In the genomic region with DNA sequence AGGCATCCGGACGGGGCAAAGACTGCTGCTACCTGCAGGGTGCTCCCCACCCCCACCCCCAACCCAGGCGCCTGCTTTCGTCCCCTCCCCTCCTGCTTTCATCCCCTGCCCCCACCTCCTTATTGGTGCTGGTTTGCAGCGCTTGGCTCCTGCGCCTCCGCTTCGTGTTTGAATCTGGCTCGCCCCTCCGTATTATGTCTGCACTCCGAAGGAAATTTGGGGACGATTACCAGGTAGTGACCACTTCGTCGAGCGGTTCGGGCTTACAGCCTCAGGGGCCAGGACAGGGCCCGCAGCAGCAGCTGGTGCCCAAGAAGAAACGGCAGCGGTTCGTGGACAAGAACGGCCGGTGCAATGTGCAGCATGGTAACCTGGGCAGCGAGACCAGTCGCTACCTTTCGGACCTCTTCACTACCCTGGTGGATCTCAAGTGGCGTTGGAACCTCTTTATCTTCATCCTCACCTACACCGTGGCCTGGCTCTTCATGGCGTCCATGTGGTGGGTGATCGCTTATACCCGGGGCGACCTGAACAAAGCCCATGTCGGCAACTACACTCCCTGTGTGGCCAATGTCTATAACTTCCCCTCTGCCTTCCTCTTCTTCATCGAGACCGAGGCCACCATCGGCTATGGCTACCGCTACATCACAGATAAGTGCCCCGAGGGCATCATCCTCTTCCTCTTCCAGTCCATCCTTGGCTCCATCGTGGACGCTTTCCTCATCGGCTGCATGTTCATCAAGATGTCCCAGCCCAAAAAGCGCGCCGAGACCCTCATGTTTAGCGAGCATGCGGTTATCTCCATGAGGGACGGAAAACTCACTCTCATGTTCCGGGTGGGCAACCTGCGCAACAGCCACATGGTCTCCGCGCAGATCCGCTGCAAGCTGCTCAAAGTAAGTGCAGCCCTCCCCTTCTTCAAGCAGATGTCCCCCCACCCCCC, we compare ENCODE assay signal across 8 mouse cellular contexts. TPM values are rescaled to one million over a fixed set of nuclear protein-coding genes. Genes with fewer than 3 reads are reported as not detected.
DNase-seq lines count a peak whose midpoint lies in the region; ATAC-seq lines count a peak whose summit lies in the region.

No protein-coding gene starts in this region.

- H3K27ac ChIP-seq in kidney, embryonic 15.5 days, result no peak overlapping the region
- H3K27ac ChIP-seq in limb, embryonic 11.5 days (replicated peaks; ENCODE audit: low read depth, low read length), result no peak overlapping the region
- H3K27ac ChIP-seq in neural tube, embryonic 15.5 days (replicated peaks), result peak overlapping the region; percentile 23

- under 1% methylated on average over 51 of the region's 51 CpGs for WGBS in kidney, embryonic 15.5 days
- under 1% methylated on average over 51 of the region's 51 CpGs for WGBS in limb, embryonic 11.5 days
- under 1% methylated on average over 51 of the region's 51 CpGs for WGBS in neural tube, embryonic 15.5 days

- H3K36me3 ChIP-seq in kidney, embryonic 15.5 days, result no peaks in the 10 kb centered on the region
- H3K36me3 ChIP-seq in limb, embryonic 11.5 days (ENCODE audit: control insufficient read depth, insufficient read depth, low read length), result no peaks in the 10 kb centered on the region
- no peaks in the 10 kb centered on the region for H3K36me3 ChIP-seq in neural tube, embryonic 15.5 days

- H3K9ac ChIP-seq in kidney, embryonic 15.5 days, result no peak overlapping the region
- H3K9ac ChIP-seq in limb, embryonic 11.5 days (ENCODE audit: low read length), result peak overlapping the region; percentile 37; the same call in 1 of the 2 replicates
- peak overlapping the region; percentile 67 for H3K9ac ChIP-seq in neural tube, embryonic 15.5 days (replicated peaks)

- H3K4me3 ChIP-seq in kidney, embryonic 15.5 days (replicated peaks), result peak overlapping the region; percentile 39
- H3K4me3 ChIP-seq in limb, embryonic 11.5 days (ENCODE audit: low read depth, low read length), result peak overlapping the region; percentile 34
- H3K4me3 ChIP-seq in neural tube, embryonic 15.5 days (replicated peaks), result peak overlapping the region; percentile 64

- no peaks in the 10 kb centered on the region for H3K9me3 ChIP-seq in kidney, embryonic 15.5 days (replicated peaks)
- H3K9me3 ChIP-seq in limb, embryonic 11.5 days (ENCODE audit: control insufficient read depth, low read length), result no peaks in the 10 kb centered on the region
- H3K9me3 ChIP-seq in neural tube, embryonic 15.5 days (replicated peaks), result no peaks in the 10 kb centered on the region

- no peak for DNase-seq in kidney, postnatal 25 days
- DNase-seq in embryo, embryonic 10.5 days (ENCODE audit: low spot score), result peak; percentile 58
- peak; percentile 6 for DNase-seq in heart, postnatal 4 days
- peak; percentile 48 for DNase-seq in limb, embryonic 11.5 days (ENCODE audit: low spot score)
- DNase-seq in urinary bladder, postnatal 10 days (ENCODE audit: low spot score), result no peak
- no peak for DNase-seq in adrenal gland, adult 8-10 months

- no peak for ATAC-seq in kidney, embryonic 15.5 days (replicated peaks; ENCODE audit: low FRiP score)
- peak; percentile 40; the same call in 1 of the 2 replicates for ATAC-seq in limb, embryonic 11.5 days (ENCODE audit: insufficient number of reproducible peaks, low FRiP score, low TSS enrichment, low read depth)
- peak; percentile 54 for ATAC-seq in neural tube, embryonic 15.5 days (ENCODE audit: low FRiP score)

- H3K4me1 ChIP-seq in kidney, embryonic 15.5 days, result peaks cover 25% of the 10 kb centered on the region
- no peaks in the 10 kb centered on the region; the same call in 1 of the 2 replicates for H3K4me1 ChIP-seq in limb, embryonic 11.5 days (ENCODE audit: control insufficient read depth, insufficient read depth, low read length)
- peaks cover 22% of the 10 kb centered on the region for H3K4me1 ChIP-seq in neural tube, embryonic 15.5 days

- H3K27me3 ChIP-seq in kidney, embryonic 15.5 days, result peaks cover 47% of the 10 kb centered on the region
- H3K27me3 ChIP-seq in limb, embryonic 11.5 days (ENCODE audit: control insufficient read depth, insufficient read depth, low read length), result peaks cover 22% of the 10 kb centered on the region
- H3K27me3 ChIP-seq in neural tube, embryonic 15.5 days (replicated peaks), result no peaks in the 10 kb centered on the region

- H3K4me2 ChIP-seq in kidney, embryonic 15.5 days, result peak overlapping the region; percentile 76
- H3K4me2 ChIP-seq in limb, embryonic 11.5 days (ENCODE audit: low read depth, severe bottlenecking), result peak overlapping the region; percentile 78
- peak overlapping the region; percentile 95 for H3K4me2 ChIP-seq in neural tube, embryonic 15.5 days

RNA-seq across cellular contexts. Expression of a gene that starts 1.5 kb away (rescaled TPM):
- 0.06 and 0.08 TPM in 2 replicates for polyA plus RNA-seq in kidney, embryonic 15.5 days (2015; fragmentation: Nextera tagmentation; extraction: Ambion mirVana)
- total RNA-seq in heart, postnatal 4 days (2021), result 10 to 100 TPM; 26.6 to 28.2 TPM
- polyA plus RNA-seq in limb, embryonic 11.5 days (2014; fragmentation: Nextera tagmentation; extraction: Ambion mirVana), result 0.06 and 0.09 TPM in 2 replicates
- polyA plus RNA-seq in neural tube, embryonic 15.5 days (2015; fragmentation: Nextera tagmentation; extraction: Ambion mirVana), result 5.0 and 5.4 TPM in 2 replicates
- total RNA-seq in adrenal gland, adult 8-10 months (2022), result 1 to 10 TPM; 1.6 to 2.0 (median 1.7) TPM

Comparison
In these comparisons a context has a peak if more than half of its experiments do, and no peak if none do; other contexts are left out.
1. DNase-seq: peak in embryo, embryonic 10.5 days (single experiment), heart, postnatal 4 days (single experiment) and limb, embryonic 11.5 days (single experiment); none in kidney, postnatal 25 days (0 of 2), urinary bladder, postnatal 10 days (single experiment) and adrenal gland, adult 8-10 months (single experiment).
2. Peak in every context shown above with its lines, with median percentiles within 50 percentile points of each other: H3K4me2 ChIP-seq and H3K4me3 ChIP-seq.